Mouse (Mus musculus): ENCODE results near the gene Isg15. TPM values are rescaled to one million over a fixed set of nuclear protein-coding genes. Genes with fewer than 3 reads are reported as not detected.

The Isg15 gene
- total and polyA plus RNA-seq, 2 experiments from 2014 or later: 1.7 to 3.9 TPM

DNA sequence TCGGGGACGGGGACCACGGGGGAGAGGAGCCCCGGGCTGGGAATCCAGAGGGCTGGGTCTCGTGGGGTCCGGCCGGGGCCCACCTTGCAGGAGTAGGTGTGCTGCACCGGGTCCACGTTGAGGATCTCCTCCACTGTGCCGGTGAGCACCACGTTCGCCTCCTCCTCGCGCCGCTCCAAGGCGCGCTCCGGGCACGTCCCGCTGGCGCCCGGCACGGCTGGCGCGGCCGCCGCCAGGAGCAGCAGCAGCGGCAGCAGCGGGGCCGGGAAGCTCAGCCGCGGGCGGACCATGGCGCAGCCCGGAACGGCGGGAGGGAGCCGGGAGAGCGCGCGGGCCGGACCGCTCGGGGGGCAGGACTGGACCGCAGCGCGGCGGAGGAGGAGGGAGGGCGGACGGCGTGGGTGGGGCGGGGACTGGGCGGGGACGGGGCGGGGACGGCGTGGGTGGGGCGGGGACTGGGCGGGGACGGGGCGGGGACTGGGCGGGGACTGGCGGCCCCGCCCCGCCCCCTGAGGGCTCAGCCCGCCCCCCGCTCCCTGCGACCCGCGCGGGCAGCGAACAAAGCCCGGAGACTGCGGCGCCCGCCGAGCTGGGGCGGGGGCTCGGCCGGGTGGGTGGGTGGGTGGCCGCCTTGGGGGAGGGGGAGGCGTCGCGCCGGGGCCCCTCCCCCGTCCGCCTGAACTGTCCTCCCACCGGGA, 3.3 kb downstream of the Isg15 start, which contains the start of gene Agrn:
TSS of gene Agrn (minus strand) at position 358 of the 698 bp plus-strand sequence.
- H3K4me2 ChIP-seq (ENCODE audit: low read depth, low read length, poor library complexity, severe bottlenecking): peak within 1 kb of the TSS; percentile 95
- H3K9ac ChIP-seq (replicated peaks; ENCODE audit: low read length, poor library complexity, severe bottlenecking): peak within 1 kb of the TSS; percentile 72
- ATAC-seq (ENCODE audit: low FRiP score): peak; percentile 87
- no peak for DNase-seq (ENCODE audit: low spot score)
- under 1% methylated on average over 29 of the region's 88 CpGs for WGBS
- no peak for TF ChIP-seq CTCF (IDR thresholded peaks at IDR 0.05)
- H3K4me1 ChIP-seq (ENCODE audit: insufficient read depth, low read length): peaks cover 4% of the 10 kb centered on the region; the same call in 1 of the 2 replicates
- peak within 1 kb of the TSS; percentile 73 for H3K27ac ChIP-seq (ENCODE audit: low read depth, low read length)
- H3K27me3 ChIP-seq (ENCODE audit: insufficient read depth, low read length): no peaks in the 10 kb centered on the region
- H3K9me3 ChIP-seq (ENCODE audit: low read length): no peaks in the 10 kb centered on the region
- peak within 1 kb of the TSS; percentile 56 for H3K4me3 ChIP-seq (ENCODE audit: low read depth, low read length)
- peaks cover 7% of the 10 kb centered on the region; the same call in 1 of the 2 replicates for H3K36me3 ChIP-seq (ENCODE audit: insufficient read depth, low read length)

DNA sequence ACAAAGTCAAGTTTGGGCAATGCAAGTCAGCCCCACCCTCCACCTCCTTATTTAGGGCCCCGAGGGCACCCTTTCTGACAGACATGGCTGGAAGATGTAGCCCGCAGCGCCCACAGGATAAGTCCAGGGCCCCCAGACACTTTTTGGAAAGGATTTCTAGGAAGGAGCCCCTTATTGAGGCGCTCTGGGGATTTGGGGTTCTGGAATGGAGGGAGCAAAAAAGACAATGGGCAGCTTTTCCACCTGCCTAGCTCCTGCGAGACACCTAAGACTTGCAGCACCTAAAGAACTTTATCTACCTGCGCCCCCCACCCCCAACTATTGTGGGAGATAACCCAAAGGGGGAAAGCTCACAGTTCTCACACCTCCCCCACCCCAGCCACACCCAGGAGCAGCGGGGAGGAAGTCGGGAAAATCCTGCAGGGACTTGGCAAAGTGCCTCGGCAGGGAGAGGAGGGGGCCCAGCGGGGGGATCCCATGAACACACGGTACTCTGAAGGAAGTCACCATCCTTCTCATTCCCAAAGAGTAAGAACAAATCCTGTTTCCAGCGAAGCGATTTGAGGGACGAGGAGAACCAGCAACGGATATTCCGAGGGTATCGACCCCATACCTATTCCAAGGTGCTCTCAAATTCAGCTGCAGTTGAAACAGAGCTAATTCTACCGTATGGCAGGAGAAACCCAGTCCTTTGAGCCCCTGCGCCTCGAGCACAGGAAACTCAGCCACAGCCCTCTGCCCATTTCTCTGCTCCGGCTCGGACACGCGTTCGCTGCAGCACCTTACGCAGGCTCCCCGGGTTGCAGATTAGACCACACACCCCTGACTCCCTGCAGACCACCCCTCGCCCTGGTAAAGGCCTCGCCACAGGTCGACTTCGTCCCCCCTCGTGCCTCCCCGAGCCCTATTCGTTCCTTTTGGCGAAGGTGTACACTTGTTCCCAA, 4.4 kb downstream of the Isg15 start:
- no peaks in the 10 kb centered on the region for H3K9me3 ChIP-seq (ENCODE audit: low read length)
- peak overlapping the region; percentile 95 for H3K4me2 ChIP-seq (ENCODE audit: low read depth, low read length, poor library complexity, severe bottlenecking)
- TF ChIP-seq CTCF (IDR thresholded peaks at IDR 0.05): no peak
- H3K4me1 ChIP-seq (ENCODE audit: insufficient read depth, low read length): peaks cover 4% of the 10 kb centered on the region; the same call in 1 of the 2 replicates
- ATAC-seq (ENCODE audit: low FRiP score) (no peak; the same call in 1 of the 2 replicates), DNase-seq (ENCODE audit: low spot score) (peak; percentile 49)
- H3K27ac ChIP-seq (ENCODE audit: low read depth, low read length): peak overlapping the region; percentile 69
- 6% methylated on average over 35 of the region's 35 CpGs for WGBS
- no peaks in the 10 kb centered on the region for H3K27me3 ChIP-seq (ENCODE audit: insufficient read depth, low read length)
- H3K36me3 ChIP-seq (ENCODE audit: insufficient read depth, low read length): peaks cover 13% of the 10 kb centered on the region; the same call in 1 of the 2 replicates
- H3K4me3 ChIP-seq (ENCODE audit: low read depth, low read length): peak overlapping the region; percentile 56
- peak overlapping the region; percentile 72 for H3K9ac ChIP-seq (replicated peaks; ENCODE audit: low read length, poor library complexity, severe bottlenecking)

DNA sequence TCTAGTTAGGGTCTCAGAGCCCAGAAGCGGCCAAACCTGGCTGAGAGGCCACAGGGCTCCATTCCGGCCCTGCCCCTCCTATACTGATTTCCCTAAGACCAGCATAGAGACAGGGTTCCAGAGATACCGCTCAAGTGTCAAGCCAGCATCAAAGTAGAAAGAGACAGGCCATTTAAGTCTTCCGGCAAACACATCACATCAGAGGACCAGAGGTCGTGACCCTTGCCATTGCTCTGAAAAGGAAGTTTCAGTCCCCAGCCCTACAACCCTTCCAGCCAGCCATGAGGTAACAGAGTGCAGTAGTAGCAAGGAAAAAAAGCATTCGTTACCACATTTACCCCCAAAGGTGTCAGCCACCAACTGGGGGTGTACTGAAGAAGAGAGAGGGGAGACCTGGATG, 6.3 kb downstream of the Isg15 start:
- H3K9ac ChIP-seq (replicated peaks; ENCODE audit: low read length, poor library complexity, severe bottlenecking): no peak overlapping the region
- peaks cover 4% of the 10 kb centered on the region; the same call in 1 of the 2 replicates for H3K4me1 ChIP-seq (ENCODE audit: insufficient read depth, low read length)
- H3K9me3 ChIP-seq (ENCODE audit: low read length): no peaks in the 10 kb centered on the region

DNA sequence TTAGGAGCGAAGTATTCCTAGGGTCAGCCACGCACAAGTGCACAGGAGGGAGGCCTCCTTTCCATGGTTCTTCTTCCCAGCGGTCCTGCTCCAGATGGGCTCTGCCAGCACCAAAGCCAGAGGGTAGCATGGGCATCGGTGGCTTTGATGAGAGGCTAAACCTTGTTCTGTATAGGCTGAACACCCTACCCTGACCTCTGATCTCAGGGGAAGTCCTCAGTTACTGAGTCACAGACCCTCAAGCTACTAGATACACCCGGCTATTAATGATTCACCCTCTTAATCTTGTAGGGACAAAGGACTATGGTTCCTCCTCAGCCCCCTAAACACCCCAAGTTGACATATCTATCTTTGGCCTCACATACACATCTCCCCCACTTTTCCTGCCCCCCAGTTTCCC, 6.7 kb downstream of the Isg15 start:
- no peaks in the 10 kb centered on the region for H3K27me3 ChIP-seq (ENCODE audit: insufficient read depth, low read length)
- no peak for TF ChIP-seq CTCF (IDR thresholded peaks at IDR 0.05)
- WGBS: 63% methylated on average over 5 of the region's 5 CpGs
- no peaks in the 10 kb centered on the region for H3K9me3 ChIP-seq (ENCODE audit: low read length)
- no peak for ATAC-seq (ENCODE audit: low FRiP score)
- peaks cover 6% of the 10 kb centered on the region; the same call in 1 of the 2 replicates for H3K4me1 ChIP-seq (ENCODE audit: insufficient read depth, low read length)
- H3K4me3 ChIP-seq (ENCODE audit: low read depth, low read length): no peak overlapping the region
- no peak for DNase-seq (ENCODE audit: low spot score)
- H3K27ac ChIP-seq (ENCODE audit: low read depth, low read length): no peak overlapping the region
- peaks cover 23% of the 10 kb centered on the region; the same call in 1 of the 2 replicates for H3K36me3 ChIP-seq (ENCODE audit: insufficient read depth, low read length)
- no peak overlapping the region for H3K4me2 ChIP-seq (ENCODE audit: low read depth, low read length, poor library complexity, severe bottlenecking)
- no peak overlapping the region for H3K9ac ChIP-seq (replicated peaks; ENCODE audit: low read length, poor library complexity, severe bottlenecking)

More for the DNA sequence above, 6.3 kb downstream of the Isg15 start:
- no peak for TF ChIP-seq CTCF (IDR thresholded peaks at IDR 0.05)
- Histone ChIP-seq H3K27ac (ENCODE audit: low read depth, low read length) (no peak overlapping the region), H3K36me3 (ENCODE audit: insufficient read depth, low read length) (peaks cover 23% of the 10 kb centered on the region; the same call in 1 of the 2 replicates), H3K27me3 (ENCODE audit: insufficient read depth, low read length) (no peaks in the 10 kb centered on the region), H3K4me2 (ENCODE audit: low read depth, low read length, poor library complexity, severe bottlenecking) (no peak overlapping the region), H3K4me3 (ENCODE audit: low read depth, low read length) (no peak overlapping the region)
- 43% methylated on average over 6 of the region's 6 CpGs for WGBS
- no peak for DNase-seq (ENCODE audit: low spot score)
- no peak for ATAC-seq (ENCODE audit: low FRiP score)

DNA sequence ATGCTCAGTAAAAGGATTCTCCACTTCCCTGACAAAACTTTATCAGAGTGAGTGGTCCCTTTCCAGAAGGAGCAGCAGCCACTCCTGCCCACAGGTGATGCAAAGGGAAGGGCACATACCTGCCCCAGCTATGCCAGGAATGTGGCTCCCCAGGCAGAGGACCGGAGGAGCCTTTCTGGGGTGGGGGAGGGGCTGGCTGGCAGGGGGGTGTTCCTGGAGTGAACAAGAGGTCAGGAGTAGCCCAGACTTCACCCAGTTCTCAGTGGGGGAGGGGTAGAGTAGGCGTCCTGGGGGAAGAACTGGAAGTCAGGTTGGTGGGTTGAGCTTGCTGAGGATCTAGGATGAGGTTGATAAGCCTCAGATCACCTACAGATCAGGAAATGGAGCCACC, 7.4 kb downstream of the Isg15 start:
- H3K4me1 ChIP-seq (ENCODE audit: insufficient read depth, low read length): peaks cover 13% of the 10 kb centered on the region; the same call in 1 of the 2 replicates

More for the DNA sequence above, 7.4 kb downstream of the Isg15 start:
- H3K27ac ChIP-seq (ENCODE audit: low read depth, low read length): no peak overlapping the region
- ATAC-seq (ENCODE audit: low FRiP score) (no peak), DNase-seq (ENCODE audit: low spot score) (no peak)
- 29% methylated on average over 2 of the region's 2 CpGs for WGBS
- no peak overlapping the region for H3K9ac ChIP-seq (replicated peaks; ENCODE audit: low read length, poor library complexity, severe bottlenecking)
- no peak overlapping the region for H3K4me2 ChIP-seq (ENCODE audit: low read depth, low read length, poor library complexity, severe bottlenecking)
- TF ChIP-seq CTCF (IDR thresholded peaks at IDR 0.05): no peak
- H3K9me3 ChIP-seq (ENCODE audit: low read length): no peaks in the 10 kb centered on the region
- no peak overlapping the region for H3K4me3 ChIP-seq (ENCODE audit: low read depth, low read length)
- peaks cover 23% of the 10 kb centered on the region; the same call in 1 of the 2 replicates for H3K36me3 ChIP-seq (ENCODE audit: insufficient read depth, low read length)
- no peaks in the 10 kb centered on the region for H3K27me3 ChIP-seq (ENCODE audit: insufficient read depth, low read length)

Data from midbrain, postnatal 0 days (tissue).